Mouse (Mus musculus): ENCODE data around the gene Lgals12.
A peak's percentile ranks its signal among the peaks of the same experiment; 100 is the strongest.

DNA sequence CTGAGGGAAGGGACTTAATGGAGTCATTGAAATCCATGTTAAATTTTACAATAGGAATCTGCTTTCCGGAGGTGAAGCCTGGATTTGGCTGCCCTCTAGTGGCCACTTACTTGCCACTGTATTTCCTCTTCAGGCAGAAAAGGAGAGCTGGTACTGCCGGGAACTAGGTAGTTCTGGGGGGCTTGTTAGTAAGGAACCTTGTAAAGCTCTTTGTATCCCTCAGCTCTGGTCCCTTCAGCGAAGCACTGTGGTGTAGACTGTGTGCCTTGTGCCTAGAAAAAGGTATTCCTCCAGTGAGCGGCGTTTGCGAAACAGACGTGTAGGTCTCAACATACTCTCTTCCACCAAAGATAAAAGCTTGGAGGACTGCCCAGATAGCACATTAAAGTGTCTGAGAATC is 10.7 kb upstream of the Lgals12 start:
- TF ChIP-seq CTCF (IDR thresholded peaks at IDR 0.05; ENCODE audit: low read depth) (peak; percentile 79), EP300 (IDR thresholded peaks at IDR 0.05; ENCODE audit: low read depth) (no peak)
